Mouse (Mus musculus) erythroid progenitor cell, adult 5-6 weeks (primary cell): ENCODE measurements around the gene Lnx1. TPM values are rescaled to one million over a fixed set of nuclear protein-coding genes. Genes with fewer than 3 reads are reported as not detected.

Experiments used
- ATAC-seq: replicated peaks from 2 replicates; pipeline ENCODE4 v1.8.0; 2016; ENCODE audit warnings: moderate number of reproducible peaks, mild to moderate bottlenecking, moderate TSS enrichment, inconsistent platforms; ENCODE audit not compliant: poor library complexity, low FRiP score, severe bottlenecking
- total RNA-seq, 2 experiments: library from RNA; stranded (forward) in 1 of 2; stranded (reverse) in 1 of 2; fragments of 150-400 nt in 1 of 2; fragments of 186-747, 209-891 nt in 1 of 2; gene quantifications; 2 replicates each; pipeline versions ENCODE4 v1.2.3 to v1.2.4; 2015 to 2017; ENCODE audit warnings: low replicate concordance in 2 of 2

Lnx1 gene
- not detected in 2 replicates for total RNA-seq (2015; ENCODE audit: low replicate concordance)
- total RNA-seq (2017; ENCODE audit: low replicate concordance), result 0.13 TPM in 1 of 2 replicates, not detected in the other

DNA sequence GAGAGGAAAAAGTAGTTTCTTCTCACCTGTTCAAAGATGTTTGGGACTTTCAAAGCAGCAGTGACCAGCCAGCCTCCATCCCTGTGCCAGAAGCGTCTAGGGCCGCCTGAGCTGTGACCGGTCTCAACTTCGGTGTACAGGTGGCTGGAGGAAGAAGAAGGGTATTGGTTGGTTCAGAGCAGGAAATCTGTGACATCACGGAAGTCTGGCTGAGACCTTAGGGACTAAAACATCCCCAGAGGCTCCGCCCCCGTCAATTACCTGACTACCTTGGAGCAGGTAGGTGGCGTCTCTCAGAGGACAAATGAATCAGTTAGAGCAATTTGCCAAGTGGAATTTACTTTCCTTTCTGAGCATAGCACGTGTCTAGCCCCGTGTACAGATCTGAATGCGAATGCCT, at the start of gene Lnx1:
Gene Lnx1 (minus strand): TSS at position 147 of the 400 bp plus-strand sequence.
- ATAC-seq, result no peak

DNA sequence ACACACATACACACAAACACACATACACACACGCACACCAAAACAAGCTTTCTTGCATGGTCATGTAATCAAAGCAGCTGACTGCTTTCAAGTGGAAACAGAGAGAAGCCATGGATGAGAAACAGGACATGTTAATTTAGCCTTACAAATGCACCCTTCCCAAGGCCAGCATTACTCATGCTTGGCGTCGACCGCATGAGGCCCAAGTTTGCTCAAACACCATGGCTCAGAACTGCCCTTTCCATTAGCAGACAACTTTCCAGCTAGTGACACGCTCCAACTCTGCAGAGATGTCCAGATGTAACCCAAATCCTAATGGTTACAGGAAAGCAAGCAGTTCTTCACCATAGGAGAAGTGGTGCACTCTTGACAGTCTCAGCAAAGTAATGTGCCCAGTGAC, 47.8 kb upstream of the Lnx1 start:
- no peak for ATAC-seq

DNA sequence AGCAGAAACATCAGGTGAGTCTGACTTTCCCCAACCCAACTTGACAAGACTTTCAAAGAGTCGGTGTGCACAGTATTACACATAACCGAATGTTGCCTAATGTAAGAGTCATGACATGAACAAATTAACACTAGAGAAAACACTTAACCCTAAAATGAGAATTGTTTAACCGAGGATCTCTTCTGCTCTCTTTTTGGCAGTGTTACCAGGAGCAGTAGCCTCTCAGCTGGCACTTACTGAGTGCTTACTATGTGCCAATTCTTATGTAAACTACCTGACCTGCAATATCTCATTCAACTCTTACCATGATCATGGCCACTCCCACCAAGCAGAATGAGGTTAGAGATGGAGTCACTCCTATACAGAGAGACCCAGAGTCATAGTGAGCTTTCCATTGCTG, 44.8 kb upstream of the Lnx1 start:
- ATAC-seq, result no peak

DNA sequence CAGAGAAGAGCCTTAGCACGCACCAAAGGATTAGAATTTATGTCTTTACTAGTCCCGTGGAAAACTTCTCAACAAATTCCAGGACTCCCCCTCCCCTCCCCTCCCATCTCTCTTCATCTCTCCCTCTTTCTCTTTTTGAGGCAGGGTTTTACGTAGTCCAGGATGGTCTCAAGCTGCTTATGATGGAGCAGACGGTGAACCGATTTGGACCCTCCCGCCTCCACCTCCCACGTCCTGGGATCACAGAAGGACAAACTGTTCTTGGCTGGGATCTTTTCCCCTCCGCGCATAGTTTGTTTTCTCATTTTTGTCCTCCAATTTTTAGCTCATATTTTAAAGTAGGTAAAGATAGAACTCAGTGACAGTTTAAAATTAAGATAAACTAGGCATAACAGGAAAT, 38.2 kb upstream of the Lnx1 start:
- ATAC-seq, result no peak

DNA sequence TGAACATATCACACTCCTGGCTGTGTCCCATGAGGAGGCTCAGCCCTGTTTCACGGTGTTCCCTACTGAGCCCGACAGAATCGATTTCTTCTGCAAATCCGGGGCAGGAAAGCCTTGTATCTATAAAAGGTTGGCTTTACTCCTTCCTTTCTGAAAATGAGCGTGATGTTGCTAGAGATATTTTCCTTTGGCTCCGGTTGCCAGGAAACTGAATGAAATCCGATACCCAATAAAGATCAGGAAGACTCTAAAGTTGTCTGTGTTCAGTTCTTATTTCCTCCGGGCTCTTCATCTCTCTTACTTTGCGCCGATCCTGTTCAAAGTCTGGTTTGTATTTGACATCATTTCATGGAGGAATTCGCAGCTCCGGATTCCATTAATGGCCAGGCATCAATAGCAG, 36.7 kb upstream of the Lnx1 start:
- ATAC-seq, result no peak

DNA sequence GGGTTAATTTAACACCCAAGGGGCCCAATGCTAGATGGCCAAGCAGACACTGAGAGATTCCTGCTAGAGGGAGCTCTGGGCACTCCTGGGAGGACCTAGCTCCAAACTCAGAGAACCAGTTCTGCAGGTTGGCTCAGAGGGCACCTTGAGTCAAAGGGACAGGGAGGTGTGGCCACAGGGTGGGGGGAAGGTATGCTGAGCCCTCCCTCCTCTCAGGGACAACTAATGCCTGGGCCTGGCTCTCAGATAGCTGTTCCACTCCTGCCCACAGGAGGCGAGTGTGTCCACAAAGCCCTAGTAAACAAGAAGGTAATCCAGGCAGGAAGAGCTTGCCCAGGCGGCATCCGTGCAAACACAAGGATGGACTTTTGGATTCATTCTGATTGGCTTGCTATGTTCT, 35.6 kb upstream of the Lnx1 start:
- no peak for ATAC-seq

DNA sequence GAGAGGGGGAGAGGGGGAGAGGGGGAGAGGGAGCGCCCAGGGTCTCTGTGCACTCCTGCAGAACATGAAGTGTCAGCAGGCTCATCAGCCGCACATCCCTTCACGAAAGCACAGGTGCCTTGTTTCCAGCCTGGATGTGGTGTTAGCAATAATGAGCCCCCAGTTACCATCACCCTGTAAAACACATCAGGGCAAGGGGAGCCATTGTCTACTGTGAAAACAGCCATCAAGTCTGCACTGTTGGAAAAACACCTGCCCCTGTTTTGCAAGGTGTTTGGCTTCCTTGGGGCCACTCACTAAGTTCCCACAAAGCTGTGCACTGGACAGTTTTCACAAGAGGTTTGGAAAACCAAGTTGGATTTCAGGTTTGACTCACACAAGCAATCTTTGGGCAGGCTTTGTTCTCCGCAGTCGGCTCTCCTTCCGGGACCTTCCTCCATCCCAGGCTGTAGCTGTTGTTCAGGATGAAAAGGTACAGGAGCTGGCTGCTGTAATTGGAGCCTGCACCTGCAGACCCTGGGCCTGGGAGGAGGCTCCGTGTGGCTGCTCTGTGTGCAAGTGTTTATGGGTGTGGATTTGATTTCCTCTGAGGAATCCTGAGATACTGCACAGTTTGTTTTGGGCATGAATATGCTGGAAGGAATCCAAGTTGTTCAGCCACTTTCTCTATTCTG, 31.3 kb upstream of the Lnx1 start:
- ATAC-seq, result no peak

DNA sequence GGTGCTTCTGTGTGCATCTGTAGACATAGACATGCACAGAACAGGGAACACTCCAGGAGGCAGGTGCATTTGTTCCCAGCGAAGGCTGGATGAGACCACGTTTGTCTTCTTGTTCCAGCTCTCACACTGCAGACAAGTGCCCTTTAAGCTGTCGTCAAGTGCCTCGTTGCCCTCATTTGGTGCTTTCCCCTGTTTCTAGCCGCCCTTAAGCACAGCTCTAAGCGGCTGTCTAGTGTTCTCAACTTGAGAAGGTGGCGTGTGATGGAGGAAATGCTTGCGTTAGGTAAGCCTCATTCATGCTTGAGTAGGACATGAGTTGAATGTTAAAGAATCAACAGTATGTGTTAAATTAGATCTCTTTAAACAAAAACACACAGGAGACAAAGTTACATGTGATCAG, 29.9 kb upstream of the Lnx1 start:
- no peak for ATAC-seq

DNA sequence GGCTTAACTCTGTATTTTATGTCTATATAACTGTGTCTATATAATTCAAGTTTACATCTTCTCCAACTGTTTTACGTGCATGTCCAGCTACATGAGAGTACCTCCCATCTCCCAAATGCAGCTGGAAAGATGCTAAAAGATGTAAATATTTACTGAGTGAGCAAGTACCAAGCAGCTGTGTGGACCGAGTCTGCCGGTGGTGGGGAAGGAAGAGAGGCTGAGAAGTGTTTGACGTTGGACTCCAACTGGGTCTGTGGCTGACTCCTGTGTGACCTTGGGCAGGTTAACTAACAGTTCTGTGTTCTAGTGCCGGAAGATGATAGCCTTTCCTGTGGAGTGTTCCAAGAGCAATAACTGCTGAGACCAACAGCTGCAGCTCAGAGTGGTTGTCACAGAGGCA, 27.9 kb upstream of the Lnx1 start:
- ATAC-seq, result no peak

DNA sequence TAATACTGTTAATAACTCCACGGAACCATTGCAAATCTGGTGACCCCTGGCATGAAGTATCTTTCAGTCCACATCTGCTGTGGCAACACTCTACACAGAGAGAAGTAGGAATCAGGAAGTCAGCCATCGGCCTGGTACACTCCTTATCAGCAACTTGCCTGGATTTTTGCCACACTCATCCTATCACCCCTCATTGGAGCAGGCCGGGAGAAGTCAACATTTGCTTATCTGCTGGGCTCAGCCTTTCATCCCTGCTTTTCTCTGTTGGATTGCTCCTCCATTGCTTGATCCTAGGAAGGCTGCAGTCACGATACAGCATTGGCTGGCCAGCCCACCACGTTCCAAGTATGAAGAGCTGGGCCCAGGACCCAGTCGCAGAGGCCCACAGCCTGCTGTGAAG, 26.9 kb upstream of the Lnx1 start:
- no peak for ATAC-seq

DNA sequence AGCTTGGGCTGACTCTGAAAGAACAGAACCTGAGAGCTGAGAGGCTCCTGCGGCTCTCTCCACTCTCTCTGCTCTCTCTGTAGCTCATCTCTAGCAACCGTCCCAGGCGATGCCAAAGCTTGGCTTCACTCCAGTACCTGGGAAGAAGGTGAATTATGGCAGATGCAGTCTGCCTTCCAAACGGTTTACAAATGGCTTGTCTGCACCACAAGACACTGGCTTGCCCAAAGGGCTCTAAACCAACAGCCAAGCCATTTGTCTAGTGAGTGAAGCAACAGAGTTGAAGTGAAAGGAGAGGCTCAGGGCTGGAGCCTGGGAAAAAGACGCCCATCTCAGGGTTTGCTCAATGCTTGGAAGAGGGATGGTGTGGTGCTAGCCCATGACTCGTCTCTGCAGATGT, 25.5 kb upstream of the Lnx1 start:
- ATAC-seq, result no peak

DNA sequence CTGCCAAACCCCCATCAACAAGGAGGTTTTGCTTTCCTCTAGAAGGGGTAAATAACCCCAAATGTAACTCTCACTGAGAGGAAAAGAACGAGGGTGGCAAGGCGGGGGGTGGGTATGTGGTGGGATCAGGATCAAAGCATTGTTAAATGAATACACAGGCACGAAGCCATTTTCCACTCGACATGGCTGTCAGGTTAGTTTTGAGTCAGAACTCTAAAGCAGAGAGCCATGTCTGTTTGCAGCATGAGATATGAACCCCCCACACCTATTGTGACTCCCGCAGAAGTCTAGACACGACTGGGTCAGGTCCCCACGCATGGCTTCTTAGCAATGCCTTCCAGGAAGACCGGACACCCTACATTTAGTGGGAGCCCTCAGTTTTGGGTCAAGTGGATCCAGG, 24.6 kb upstream of the Lnx1 start:
- ATAC-seq, result no peak

DNA sequence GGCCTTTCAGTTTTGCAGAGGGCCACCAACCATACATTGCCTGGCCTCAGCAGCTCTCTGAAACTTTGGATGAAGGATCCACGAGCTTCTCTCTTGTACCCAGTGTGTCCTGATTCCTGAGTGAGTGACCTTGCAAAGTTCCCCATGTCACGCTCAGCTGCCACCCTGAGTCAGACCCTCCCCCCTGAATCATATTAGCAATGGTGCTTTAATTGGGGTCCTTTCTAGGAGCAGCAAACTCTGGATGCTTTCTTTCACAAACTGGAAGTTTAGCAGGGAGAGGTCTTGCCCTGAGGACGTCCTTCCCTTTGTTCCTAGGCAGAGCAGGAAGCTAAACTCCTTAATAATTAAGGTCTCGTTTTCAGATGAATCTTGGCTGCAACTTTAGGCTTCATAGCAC, 22.8 kb upstream of the Lnx1 start:
- ATAC-seq, result no peak

DNA sequence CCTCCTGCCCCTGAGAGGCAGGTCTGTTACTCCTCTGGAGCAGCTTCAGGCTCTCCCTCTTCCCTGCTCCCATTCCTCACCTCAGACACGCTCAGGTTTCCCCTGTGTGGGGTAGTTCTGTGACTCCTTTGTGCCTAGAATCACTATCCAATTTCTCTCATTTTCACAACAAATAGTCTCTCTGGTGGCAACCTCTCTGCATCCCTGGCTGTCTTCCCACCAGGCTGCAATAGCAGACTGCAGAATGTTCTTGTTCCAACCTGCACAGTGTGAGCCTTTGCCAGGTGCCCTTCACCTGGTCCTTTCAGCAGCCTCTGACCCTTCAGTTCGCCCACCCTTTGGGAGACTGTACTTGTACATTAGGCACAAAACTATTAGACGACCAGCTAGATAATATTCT, 19.1 kb upstream of the Lnx1 start:
- no peak for ATAC-seq

DNA sequence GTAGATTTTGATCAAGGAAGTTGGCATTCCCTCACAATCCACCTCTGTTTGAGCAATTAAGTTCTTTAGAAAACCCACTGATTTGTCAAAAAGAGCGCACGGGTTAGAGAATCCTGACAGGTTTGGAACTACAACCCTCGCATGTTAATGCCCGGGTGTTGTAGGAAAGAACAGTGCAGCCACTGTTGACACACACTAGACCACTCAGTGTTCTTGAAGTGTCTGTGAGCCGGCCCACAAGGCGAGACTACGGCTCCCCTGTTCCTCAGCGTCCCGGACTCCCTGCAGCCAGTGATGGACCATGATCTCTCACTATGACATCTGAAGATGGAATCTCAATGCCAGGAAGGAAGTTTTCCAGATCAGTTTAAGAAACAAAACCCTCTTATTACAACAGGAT, 17.9 kb upstream of the Lnx1 start:
- no peak for ATAC-seq

DNA sequence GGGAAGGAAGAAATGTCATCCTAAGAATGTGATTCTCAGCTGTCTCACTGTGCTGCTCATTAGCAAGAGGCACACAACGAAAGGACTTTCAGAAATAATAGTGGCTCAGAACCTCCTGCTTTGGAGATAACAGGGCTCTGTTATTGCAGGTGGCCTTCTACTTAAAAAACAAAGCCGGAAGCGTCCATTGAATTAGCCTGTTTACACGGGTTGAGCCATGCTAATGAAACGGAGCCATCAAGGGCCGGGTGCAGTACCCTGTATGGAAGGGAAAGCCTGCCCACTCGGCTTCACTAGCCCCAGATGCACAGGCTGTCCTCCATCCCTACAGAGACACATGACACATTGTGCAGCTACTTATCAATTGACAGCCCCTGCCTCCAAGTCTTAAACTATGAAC, 13.5 kb upstream of the Lnx1 start:
- no peak for ATAC-seq

DNA sequence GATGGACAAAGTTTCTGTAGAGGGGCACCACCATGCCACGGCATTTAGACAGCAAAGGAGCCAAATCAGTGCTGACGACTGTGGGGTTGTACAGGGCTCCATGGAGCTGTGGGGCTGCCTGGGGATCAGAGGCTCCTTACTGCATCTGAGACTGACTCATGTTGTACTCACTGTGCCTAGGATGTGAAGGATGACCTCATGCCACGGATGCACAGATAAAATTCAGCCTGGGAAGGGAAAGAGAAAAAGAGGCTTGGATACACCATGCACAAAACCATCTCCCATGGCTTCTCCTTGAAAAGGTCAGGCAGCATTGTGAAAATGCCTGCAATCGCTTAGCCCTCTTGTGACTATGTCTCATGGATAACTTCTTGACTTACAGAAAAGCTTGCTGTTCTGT, 10.1 kb upstream of the Lnx1 start:
- ATAC-seq, result no peak

DNA sequence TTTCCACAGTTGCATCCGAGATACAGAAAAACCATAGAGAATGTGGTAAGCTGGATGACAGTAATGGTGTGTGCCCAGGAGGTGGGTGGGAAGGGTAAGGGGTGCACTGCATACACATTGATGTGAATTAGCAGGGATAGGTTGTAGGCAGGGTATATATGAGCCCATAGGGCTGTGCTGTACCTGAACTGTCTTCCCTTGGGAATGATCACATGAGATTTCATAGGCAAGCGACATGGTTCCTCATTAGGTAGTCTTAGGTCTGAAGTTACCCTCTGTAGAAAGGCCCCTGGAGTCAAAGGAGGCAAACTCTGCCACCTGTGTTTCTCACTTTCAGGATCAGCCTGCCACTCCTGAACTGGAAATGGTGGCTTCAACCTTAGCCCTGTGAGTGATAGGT, 9.3 kb upstream of the Lnx1 start:
- ATAC-seq, result no peak

DNA sequence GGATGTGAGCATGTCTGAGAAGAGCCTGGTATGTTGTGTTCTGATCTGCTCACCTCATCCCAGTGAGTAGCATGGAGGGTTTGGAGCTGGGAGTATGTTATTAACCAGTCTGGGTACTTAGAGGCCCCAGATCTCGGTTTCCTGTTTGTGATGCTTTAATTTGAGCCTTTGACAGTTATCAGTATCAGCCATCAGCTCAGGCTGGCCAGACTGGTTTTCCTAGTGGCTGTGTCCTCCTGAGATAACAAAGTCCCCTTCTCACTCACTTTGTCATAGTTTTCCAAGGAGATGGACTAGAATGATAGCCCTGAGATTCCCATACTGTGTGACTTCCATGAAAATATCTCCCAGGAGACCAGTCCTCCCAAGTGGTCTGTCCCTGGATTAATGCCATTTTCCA, 8.3 kb upstream of the Lnx1 start:
- ATAC-seq, result no peak

DNA sequence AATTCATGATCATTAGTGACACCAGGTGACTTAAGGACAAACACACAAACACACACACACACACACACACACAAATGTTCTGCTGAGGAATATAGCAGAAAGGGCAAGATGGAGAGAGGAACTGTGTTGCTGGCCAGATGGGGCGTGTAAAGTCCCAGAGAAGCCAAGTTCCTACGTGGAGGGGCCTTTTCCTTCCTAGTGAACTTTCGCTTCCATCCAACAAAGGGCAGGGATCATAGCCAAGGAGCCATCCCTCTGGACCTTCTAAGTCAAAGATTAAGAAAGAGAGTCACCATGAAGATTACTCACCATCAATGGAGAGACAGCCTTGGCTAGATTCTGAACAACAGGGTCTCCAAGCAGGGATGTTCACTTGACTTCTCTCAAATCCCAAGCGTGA, 7.5 kb upstream of the Lnx1 start:
- no peak for ATAC-seq

DNA sequence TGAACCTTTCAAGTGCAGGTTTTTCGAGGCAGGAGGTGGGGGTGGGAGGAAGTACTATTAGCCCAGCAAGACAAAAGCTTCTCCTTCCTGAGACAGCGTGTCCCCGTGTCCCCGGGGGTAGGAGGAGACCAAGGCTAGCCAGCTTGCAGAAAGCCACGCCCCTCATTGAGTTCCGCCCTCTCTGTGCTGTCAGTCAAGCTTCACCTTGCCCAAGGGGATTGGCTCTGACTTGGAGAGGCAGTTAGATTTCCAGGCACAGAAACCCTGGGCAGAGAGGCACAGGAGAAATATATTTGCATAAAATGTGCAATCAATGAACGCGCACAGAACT, 1.7 kb upstream of the Lnx1 start:
- no peak for ATAC-seq

DNA sequence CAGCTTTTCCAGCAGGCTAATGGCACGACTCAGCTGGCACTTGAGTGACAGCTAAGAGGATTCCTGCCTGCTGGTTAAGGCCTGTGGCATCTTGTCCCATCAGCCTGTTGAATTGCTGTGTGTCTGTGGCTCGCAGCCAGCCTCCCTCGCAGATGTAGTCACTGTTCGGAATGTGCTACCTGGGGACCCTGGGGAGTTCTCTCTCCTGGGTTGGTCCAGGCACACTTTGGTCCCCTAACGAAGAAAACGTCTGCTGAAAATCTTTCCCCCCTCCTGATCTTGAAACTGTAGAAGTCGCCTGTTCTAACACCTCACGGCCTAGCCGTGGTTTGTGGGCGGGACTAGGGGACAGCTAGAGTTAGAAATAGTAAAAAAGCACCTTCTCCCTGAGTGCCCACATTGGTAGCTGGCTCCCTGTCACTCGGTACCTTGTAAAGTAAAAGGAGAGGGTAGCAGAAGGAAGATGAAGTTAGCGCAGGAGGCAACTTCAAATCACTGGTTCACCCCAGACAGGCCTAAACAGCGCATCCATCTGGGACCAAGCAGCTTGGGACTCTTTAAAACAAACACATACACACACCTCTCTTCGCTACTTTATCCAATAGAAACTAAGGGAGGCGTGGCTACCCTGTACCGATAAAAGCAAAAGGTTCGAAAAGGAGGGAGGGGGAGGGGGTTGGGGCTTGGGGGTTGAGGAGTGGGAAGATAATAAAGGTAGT, 1.2 kb upstream of the Lnx1 start:
- no peak for ATAC-seq
